Mouse (Mus musculus): ENCODE measurements around the gene Mbd5.
A peak's percentile ranks its signal among the peaks of the same experiment; 100 is the strongest.

The Mbd5 gene

GRCm38 (mm10) chr2:48948841-48949584 lies at the start of gene Mbd5:
TSS of gene Mbd5 (plus strand) at chr2:48949508.
- peak; percentile 99 for DNase-seq

GRCm38 (mm10) chr2:48908866-48909265 lies 40.4 kb upstream of the Mbd5 start:
- DNase-seq = no peak

- DNase-seq = no peak
Observed at GRCm38 (mm10) chr2:48914185-48914584, 35.1 kb upstream of the Mbd5 start.

GRCm38 (mm10) chr2:48915832-48916231 lies 33.5 kb upstream of the Mbd5 start:
- no peak for DNase-seq

- no peak for DNase-seq
Observed at GRCm38 (mm10) chr2:48935058-48935457, 14.2 kb upstream of the Mbd5 start.

- DNase-seq = no peak
Observed at GRCm38 (mm10) chr2:48947761-48948160, 1.5 kb upstream of the Mbd5 start.

GRCm38 (mm10) chr2:48949743-48950251 lies 489 bp downstream of the Mbd5 start:
- DNase-seq = peak; percentile 57

- no peak for DNase-seq
Observed at GRCm38 (mm10) chr2:48950252-48950315, 776 bp downstream of the Mbd5 start, which contains the start of gene Orc4. TSS of gene Orc4 (minus strand) at chr2:48950277.

- peak; percentile 11 for DNase-seq
Observed at GRCm38 (mm10) chr2:48950316-48950880, 1.1 kb downstream of the Mbd5 start.

- DNase-seq = no peak
Observed at GRCm38 (mm10) chr2:48956591-48956990, 7.3 kb downstream of the Mbd5 start.

GRCm38 (mm10) chr2:48978920-48979319 lies 29.6 kb downstream of the Mbd5 start:
- no peak for DNase-seq

- no peak for DNase-seq
Observed at GRCm38 (mm10) chr2:48990322-48990721, 41.0 kb downstream of the Mbd5 start.

GRCm38 (mm10) chr2:49040481-49040880 lies 91.2 kb downstream of the Mbd5 start:
- no peak for DNase-seq

- DNase-seq = no peak
Observed at GRCm38 (mm10) chr2:49050030-49050429, 100.7 kb downstream of the Mbd5 start.

GRCm38 (mm10) chr2:49067886-49068285 lies 118.6 kb downstream of the Mbd5 start:
- DNase-seq = no peak

- DNase-seq = peak; percentile 8
Observed at GRCm38 (mm10) chr2:49084966-49085365, 135.7 kb downstream of the Mbd5 start.

GRCm38 (mm10) chr2:49090771-49091170 lies 141.5 kb downstream of the Mbd5 start:
- DNase-seq = no peak

- no peak for DNase-seq
Observed at GRCm38 (mm10) chr2:49096765-49097164, 147.5 kb downstream of the Mbd5 start.

GRCm38 (mm10) chr2:49108906-49109305 lies 159.6 kb downstream of the Mbd5 start:
- no peak for DNase-seq

- no peak for DNase-seq
Observed at GRCm38 (mm10) chr2:49119875-49120274, 170.6 kb downstream of the Mbd5 start.

- DNase-seq = no peak
Observed at GRCm38 (mm10) chr2:49121603-49122002, 172.3 kb downstream of the Mbd5 start.

GRCm38 (mm10) chr2:49142186-49142585 lies 192.9 kb downstream of the Mbd5 start:
- DNase-seq = no peak

- DNase-seq = no peak
Observed at GRCm38 (mm10) chr2:49153649-49154048, 204.3 kb downstream of the Mbd5 start.

GRCm38 (mm10) chr2:49160232-49160947 lies 211.1 kb downstream of the Mbd5 start:
- DNase-seq = no peak
